Mouse (Mus musculus) megakaryocyte, embryonic 14.5 days (primary cell): ENCODE results near the gene Itgb8. TPM values are rescaled to one million over a fixed set of nuclear protein-coding genes. Genes with fewer than 3 reads are reported as not detected.

ENCODE experiments used
- H3K27me3 ChIP-seq: replicated peaks from 2 replicates; pipeline ENCODE3; 2012; ENCODE audit warnings: inconsistent platforms
- H3K36me3 ChIP-seq: replicated peaks from 2 replicates; pipeline ENCODE3; 2012; ENCODE audit warnings: low read length, inconsistent platforms, mixed read lengths
- H3K4me1 ChIP-seq: 2 replicates; pipeline ENCODE4 v1.6.1; 2012; ENCODE audit warnings: inconsistent platforms
- H3K4me3 ChIP-seq: replicated peaks from 2 replicates; pipeline ENCODE3; 2012; ENCODE audit warnings: moderate library complexity, mild to moderate bottlenecking, inconsistent platforms
- H3K9me3 ChIP-seq: 2 replicates; pipeline ENCODE4 v1.6.1; 2012; ENCODE audit warnings: inconsistent platforms
- FLI1 ChIP-seq: IDR thresholded peaks from 2 replicates; pipeline ENCODE4 v1.6.1; 2012; ENCODE audit warnings: low read length, inconsistent platforms, mixed read lengths
- GATA1 ChIP-seq: IDR thresholded peaks from 3 replicates; pipeline ENCODE4 v1.6.1; 2012; ENCODE audit warnings: mixed read lengths, low read length, inconsistent platforms, borderline replicate concordance
- polyA plus RNA-seq: library from polyadenylated mRNA; stranded (reverse); fragments of >175 nt; gene quantifications from 2 replicates; pipeline ENCODE4 v1.2.3, GENCODE M21; 2012; ENCODE audit warnings: low replicate concordance; ENCODE audit not compliant: insufficient read depth

The Itgb8 gene
- polyA plus RNA-seq, 1 experiment: not detected

GRCm38 (mm10) chr12:119147753-119148152 lies 90.8 kb downstream of the Itgb8 start:
- H3K9me3 ChIP-seq: 0 out of 2 replicates have a peak, but pooled peaks cover 4% of the 10 kb centered on the region
- H3K4me1 ChIP-seq: peaks cover 23% of the 10 kb centered on the region
- H3K27me3 ChIP-seq: no peaks in the 10 kb centered on the region
- no peaks in the 10 kb centered on the region for H3K36me3 ChIP-seq
- H3K4me3 ChIP-seq: no peak overlapping the region
- TF ChIP-seq GATA1: no peak
- TF ChIP-seq FLI1: no peak

GRCm38 (mm10) chr12:119146031-119146430 lies 92.6 kb downstream of the Itgb8 start:
- Histone ChIP-seq H3K4me1 (peaks cover 23% of the 10 kb centered on the region), H3K36me3 (no peaks in the 10 kb centered on the region), H3K4me3 (no peak overlapping the region), H3K9me3 (0 out of 2 replicates have a peak, but pooled peaks cover 4% of the 10 kb centered on the region), H3K27me3 (no peaks in the 10 kb centered on the region)
- no peak for TF ChIP-seq GATA1
- no peak for TF ChIP-seq FLI1

- Histone ChIP-seq H3K4me1 (no peaks in the 10 kb centered on the region), H3K9me3 (no peaks in the 10 kb centered on the region), H3K36me3 (no peaks in the 10 kb centered on the region), H3K27me3 (no peaks in the 10 kb centered on the region), H3K4me3 (no peak overlapping the region)
- no peak for TF ChIP-seq FLI1
- TF ChIP-seq GATA1: no peak
Observed at GRCm38 (mm10) chr12:119137946-119138345, 100.7 kb downstream of the Itgb8 start.

- H3K36me3 ChIP-seq: no peaks in the 10 kb centered on the region
- no peaks in the 10 kb centered on the region for H3K9me3 ChIP-seq
- peak overlapping the region; percentile 83 for H3K4me3 ChIP-seq
- no peak for TF ChIP-seq GATA1
- TF ChIP-seq FLI1: no peak
- H3K4me1 ChIP-seq: peaks cover 5% of the 10 kb centered on the region; the same call in 1 of the 2 replicates
- H3K27me3 ChIP-seq: no peaks in the 10 kb centered on the region
Observed at GRCm38 (mm10) chr12:119113522-119114135, 125.0 kb downstream of the Itgb8 start.

- H3K4me3 ChIP-seq: no peak overlapping the region
- TF ChIP-seq GATA1 (no peak), FLI1 (no peak)
Observed at GRCm38 (mm10) chr12:119110091-119110490, 128.5 kb downstream of the Itgb8 start.

More at GRCm38 (mm10) chr12:119110091-119110490, 128.5 kb downstream of the Itgb8 start:
- Histone ChIP-seq H3K9me3 (no peaks in the 10 kb centered on the region), H3K36me3 (no peaks in the 10 kb centered on the region), H3K4me1 (peaks cover 5% of the 10 kb centered on the region; the same call in 1 of the 2 replicates), H3K27me3 (no peaks in the 10 kb centered on the region)

Other genes starting within 250 kb of the Itgb8 start
- gene Macc1, start 75.5 kb upstream of the Itgb8 start, polyA plus RNA-seq: not detected in 2 replicates